Mouse (Mus musculus) heart, embryonic 14.5 days (tissue): ENCODE measurements around the gene Fam49a. TPM values are rescaled to one million over a fixed set of nuclear protein-coding genes. Genes with fewer than 3 reads are reported as not detected.

Experiments
- ATAC-seq: fragments of 200-750 bp; cut with Nextera tagmentation; 2 replicates; pipeline ENCODE4 v1.8.0; 2017; ENCODE audit warnings: low read depth, moderate TSS enrichment; ENCODE audit not compliant: insufficient number of reproducible peaks, insufficient read depth, low FRiP score
- H3K27ac ChIP-seq, 2 experiments: fragments of 200-500 bp in 1 of 2; fragments of 300-500 bp in 1 of 2; sonication (generic) in 1 of 2; replicated peaks in 1 of 2; 2 replicates each; pipeline ENCODE4 v1.5.1; 2012 to 2014; ENCODE audit warnings: low read depth in 2 of 2, low read length in 2 of 2, control low read depth in 1 of 2, mild to moderate bottlenecking in 1 of 2, mixed read lengths in 1 of 2; ENCODE audit not compliant: control insufficient read depth in 1 of 2, insufficient read depth in 1 of 2
- H3K27me3 ChIP-seq: fragments of 300-500 bp; sonication (generic); 2 replicates; pipeline ENCODE4 v1.6.1; 2014; ENCODE audit warnings: mild to moderate bottlenecking, low read length, control low read depth; ENCODE audit not compliant: control insufficient read depth, insufficient read depth
- H3K36me3 ChIP-seq: fragments of 300-500 bp; sonication (generic); 2 replicates; pipeline ENCODE4 v1.6.1; 2014; ENCODE audit warnings: mild to moderate bottlenecking, control low read depth, low read length, mixed read lengths; ENCODE audit not compliant: control insufficient read depth, insufficient read depth
- H3K4me1 ChIP-seq, 2 experiments: fragments of 200-500 bp in 1 of 2; fragments of 300-500 bp in 1 of 2; sonication (generic) in 1 of 2; 2 replicates each; pipeline ENCODE4 v1.6.1; 2012 to 2014; ENCODE audit warnings: low read length in 2 of 2, control low read depth in 1 of 2, mixed read lengths in 1 of 2; ENCODE audit not compliant: control insufficient read depth in 2 of 2, insufficient read depth in 2 of 2
- H3K4me2 ChIP-seq: fragments of 300-500 bp; sonication (generic); 2 replicates; pipeline ENCODE4 v1.6.1; 2014; ENCODE audit warnings: mild to moderate bottlenecking, low read length
- H3K4me3 ChIP-seq, 2 experiments: fragments of 200-500 bp in 1 of 2; fragments of 300-500 bp in 1 of 2; sonication (generic) in 1 of 2; 2 replicates each; pipeline ENCODE4 v1.5.1; 2012 to 2014; ENCODE audit warnings: low read length in 2 of 2, mild to moderate bottlenecking in 2 of 2, control low read depth in 1 of 2, low read depth in 1 of 2, moderate library complexity in 1 of 2; ENCODE audit not compliant: control insufficient read depth in 1 of 2, insufficient read depth in 1 of 2
- H3K9ac ChIP-seq: fragments of 300-500 bp; sonication (generic); 2 replicates; pipeline ENCODE4 v1.6.1; 2014; ENCODE audit warnings: mild to moderate bottlenecking, low read length
- H3K9me3 ChIP-seq: fragments of 300-500 bp; sonication (generic); 2 replicates; pipeline ENCODE4 v1.6.1; 2016; ENCODE audit warnings: low read length, control low read depth; ENCODE audit not compliant: control insufficient read depth
- WGBS: fragments of 180-500 bp; shearing (Covaris S2); extraction: QIAGEN DNeasy Blood & Tissue Kit; methylation state at CpG from one replicate; pipeline ENCODE4 v1.1.7; 2014; 5-methylcytosine and 5-hydroxymethylcytosine counted together
- polyA plus RNA-seq: library from polyadenylated mRNA; unstranded; fragments of >200 nt; fragmentation: Nextera tagmentation; extraction: Ambion mirVana; gene quantifications from 2 replicates; pipeline ENCODE4 v1.2.1, GENCODE M21; 2014

Fam49a gene
- polyA plus RNA-seq, 1 experiment from 2014 or later = 40.5 TPM

GRCm38 (mm10) chr12:12421580-12421878 lies 159.6 kb downstream of the Fam49a start:
- no peaks in the 10 kb centered on the region for H3K27me3 ChIP-seq
- peaks cover 7 to 9% of the 10 kb centered on the region in 2 experiments for H3K4me1 ChIP-seq
- H3K4me3 ChIP-seq = no peak overlapping the region
- H3K36me3 ChIP-seq = no peaks in the 10 kb centered on the region
- ATAC-seq = no peak
- H3K9ac ChIP-seq = peak overlapping the region; percentile 79
- no peaks in the 10 kb centered on the region for H3K9me3 ChIP-seq
- WGBS = 91% methylated on average over 8 of the region's 8 CpGs
- H3K4me2 ChIP-seq = peak overlapping the region; percentile 70
- no peak overlapping the region for H3K27ac ChIP-seq

DNA sequence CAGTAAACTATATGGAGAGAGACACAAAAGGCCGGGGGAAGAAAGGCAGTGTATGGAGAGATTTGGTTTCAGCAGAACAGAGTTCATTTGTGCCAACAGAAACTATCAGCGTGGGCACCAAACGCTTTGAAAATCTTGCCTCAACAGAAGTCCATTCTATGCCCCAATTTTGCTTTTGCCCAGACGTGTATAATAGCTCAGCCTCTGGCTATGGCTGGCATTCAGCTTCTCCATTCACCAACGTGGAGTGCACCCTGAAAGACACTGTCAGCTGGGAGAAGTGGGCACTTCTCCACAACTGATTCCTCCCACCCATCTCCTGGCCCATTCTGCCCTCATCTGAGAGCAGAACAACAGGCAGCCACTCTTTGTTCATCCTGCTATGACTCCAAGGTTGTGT lies 163.2 kb downstream of the Fam49a start:
- H3K9me3 ChIP-seq = no peaks in the 10 kb centered on the region
- no peak overlapping the region for H3K9ac ChIP-seq
- H3K36me3 ChIP-seq = no peaks in the 10 kb centered on the region
- H3K4me2 ChIP-seq = no peak overlapping the region
- no peak overlapping the region for H3K27ac ChIP-seq
- no peak overlapping the region for H3K4me3 ChIP-seq
- H3K27me3 ChIP-seq = no peaks in the 10 kb centered on the region
- H3K4me1 ChIP-seq = peaks cover 0 to 6% of the 10 kb centered on the region in 2 experiments; a peak in 2 of 4 replicates
- no peak for ATAC-seq
- 78% methylated on average over 5 of the region's 5 CpGs for WGBS

DNA sequence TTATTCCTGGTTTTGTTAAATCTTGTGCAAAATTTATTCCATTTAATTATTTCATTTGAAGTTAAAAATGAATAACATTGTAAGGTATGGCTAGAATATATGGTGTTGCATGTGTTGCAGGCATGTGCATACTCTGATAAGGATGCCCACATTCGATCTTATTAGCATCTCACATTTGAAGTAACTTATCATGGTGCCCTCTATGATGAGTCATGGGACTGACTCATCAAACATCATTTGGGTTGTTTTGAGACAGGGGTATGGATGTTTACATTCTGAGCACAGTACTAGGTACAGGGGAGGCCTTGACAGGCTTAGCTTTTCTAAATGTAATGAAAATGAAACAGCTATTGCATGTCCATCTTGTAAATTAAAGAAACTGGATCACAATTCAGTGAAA lies 165.3 kb downstream of the Fam49a start:
- Histone ChIP-seq H3K4me2 (no peak overlapping the region), H3K4me3 (no peak overlapping the region), H3K9me3 (no peaks in the 10 kb centered on the region), H3K4me1 (no peaks in the 10 kb centered on the region), H3K9ac (no peak overlapping the region), H3K27ac (no peak overlapping the region), H3K27me3 (no peaks in the 10 kb centered on the region), H3K36me3 (no peaks in the 10 kb centered on the region)
- ATAC-seq = no peak
- 83% methylated on average over 1 of the region's 1 CpGs for WGBS

DNA sequence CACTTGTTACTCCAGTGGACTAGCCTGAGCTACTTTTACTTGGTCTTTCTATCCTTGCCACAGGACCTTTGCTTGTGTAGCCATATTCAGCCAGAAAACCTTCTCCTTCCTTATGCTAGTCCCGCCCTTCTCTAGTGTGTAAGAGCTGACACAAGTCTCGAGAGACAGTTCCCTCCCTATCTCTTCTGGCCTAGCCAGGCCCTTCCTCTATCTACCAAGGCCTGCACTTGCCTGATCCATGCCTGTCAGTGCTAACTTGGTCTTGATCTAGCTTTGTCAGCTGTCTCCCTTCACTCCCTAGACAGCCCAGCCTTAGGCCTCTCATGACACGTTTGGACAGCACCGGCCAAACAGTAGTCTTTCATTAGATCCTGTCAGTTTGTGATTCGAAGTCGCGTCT lies 166.9 kb downstream of the Fam49a start:
- Histone ChIP-seq H3K4me3 (no peak overlapping the region), H3K36me3 (no peaks in the 10 kb centered on the region), H3K9me3 (no peaks in the 10 kb centered on the region), H3K4me2 (no peak overlapping the region), H3K9ac (no peak overlapping the region), H3K27ac (no peak overlapping the region), H3K27me3 (no peaks in the 10 kb centered on the region), H3K4me1 (no peaks in the 10 kb centered on the region)
- 77% methylated on average over 7 of the region's 7 CpGs for WGBS
- ATAC-seq = no peak
